Mouse (Mus musculus) central nervous system, embryonic 14 days (tissue): ENCODE results near the gene Olfr132. TPM values are rescaled to one million over a fixed set of nuclear protein-coding genes. Genes with fewer than 3 reads are reported as not detected.

ENCODE experiments used
- polyA plus RNA-seq: library from polyadenylated mRNA; depleted of rRNA; stranded (reverse); fragments of >200 nt; gene quantifications from 2 replicates; pipeline ENCODE4 v1.2.3, GENCODE M21; 2012; rRNA removed

Gene Olfr132
- polyA plus RNA-seq: not detected in 2 replicates

GRCm38 (mm10) chr17:38134426-38134825 is at the start of gene Olfr132:
Olfr132 (minus strand) TSS chr17:38134526.

GRCm38 (mm10) chr17:38171088-38171487 is 36.8 kb upstream of the Olfr132 start, which contains the start of gene Olfr134:
Olfr134 (plus strand) TSS chr17:38171388.

GRCm38 (mm10) chr17:38144981-38145380 is 10.7 kb upstream of the Olfr132 start, which contains the start of gene Olfr133:
Olfr133 (plus strand) TSS chr17:38145281.

GRCm38 (mm10) chr17:38088593-38088992 is 45.7 kb downstream of the Olfr132 start, which contains the start of gene Olfr131:
Olfr131 (minus strand) TSS chr17:38088693.

Other genes with a start within 250 kb of the Olfr132 start
- gene Olfr127, start 234.1 kb downstream of the Olfr132 start, polyA plus RNA-seq: not detected in 2 replicates
- not detected in 2 replicates for gene Olfr128, start 214.0 kb downstream of the Olfr132 start, polyA plus RNA-seq
- not detected in 2 replicates for gene Olfr761, start 181.4 kb downstream of the Olfr132 start, polyA plus RNA-seq
- not detected in 2 replicates for gene Olfr129, start 74.4 kb downstream of the Olfr132 start, polyA plus RNA-seq
- gene Olfr130, start 70.6 kb downstream of the Olfr132 start, polyA plus RNA-seq: not detected in 2 replicates
- not detected in 2 replicates for gene Olfr131, start 45.8 kb downstream of the Olfr132 start, polyA plus RNA-seq
- gene Olfr133, start 10.8 kb upstream of the Olfr132 start, polyA plus RNA-seq: not detected in 2 replicates
- not detected in 2 replicates for gene Olfr134, start 36.9 kb upstream of the Olfr132 start, polyA plus RNA-seq
- gene Olfr135, start 69.8 kb upstream of the Olfr132 start, polyA plus RNA-seq: not detected in 2 replicates
- gene Olfr138, start 126.5 kb upstream of the Olfr132 start, polyA plus RNA-seq: not detected in 2 replicates
- gene Olfr137, start 173.0 kb upstream of the Olfr132 start, polyA plus RNA-seq: not detected in 2 replicates
- not detected in 2 replicates for gene Olfr136, start 195.3 kb upstream of the Olfr132 start, polyA plus RNA-seq